Mouse (Mus musculus): Measurements from ENCODE around the gene Nup210.

Gene Nup210

GRCm38 (mm10) chr6:91014198-91014958 lies 102.3 kb downstream of the Nup210 start:
- WGBS = 80% methylated on average over 9 of the region's 9 CpGs

- 91% methylated on average over 3 of the region's 3 CpGs for WGBS
Measured at GRCm38 (mm10) chr6:91012458-91012857, 104.2 kb downstream of the Nup210 start.

GRCm38 (mm10) chr6:91011568-91011967 lies 105.1 kb downstream of the Nup210 start:
- 60% methylated on average over 4 of the region's 4 CpGs for WGBS

GRCm38 (mm10) chr6:91008284-91008830 lies 108.3 kb downstream of the Nup210 start:
- WGBS = 96% methylated on average over 3 of the region's 3 CpGs

GRCm38 (mm10) chr6:91007207-91007606 lies 109.4 kb downstream of the Nup210 start:
- WGBS = 68% methylated on average over 2 of the region's 2 CpGs

GRCm38 (mm10) chr6:91004157-91004556 lies 112.5 kb downstream of the Nup210 start:
- 89% methylated on average over 2 of the region's 2 CpGs for WGBS

- WGBS = 46% methylated on average over 3 of the region's 3 CpGs
Measured at GRCm38 (mm10) chr6:91003310-91003995, 113.2 kb downstream of the Nup210 start.

GRCm38 (mm10) chr6:91001566-91001965 lies 115.1 kb downstream of the Nup210 start:
- 62% methylated on average over 7 of the region's 7 CpGs for WGBS

GRCm38 (mm10) chr6:91000819-91001525 lies 115.7 kb downstream of the Nup210 start:
- WGBS = 21% methylated on average over 15 of the region's 15 CpGs

- WGBS = 96% methylated on average over 4 of the region's 4 CpGs
Measured at GRCm38 (mm10) chr6:90999176-90999575, 117.5 kb downstream of the Nup210 start.

- 68% methylated on average over 3 of the region's 3 CpGs for WGBS
Measured at GRCm38 (mm10) chr6:90997025-90997424, 119.6 kb downstream of the Nup210 start.

GRCm38 (mm10) chr6:90996181-90996580 lies 120.4 kb downstream of the Nup210 start:
- 62% methylated on average over 2 of the region's 2 CpGs for WGBS

- WGBS = 1% methylated on average over 37 of the region's 39 CpGs
Measured at GRCm38 (mm10) chr6:90988648-90989317, 127.8 kb downstream of the Nup210 start, which contains the start of gene Iqsec1. TSS of gene Iqsec1 (minus strand) at chr6:90988685.

GRCm38 (mm10) chr6:90988299-90988625 lies 128.4 kb downstream of the Nup210 start:
- 2% methylated on average over 59 of the region's 59 CpGs for WGBS

GRCm38 (mm10) chr6:90987561-90988298 lies 128.9 kb downstream of the Nup210 start:
- WGBS = under 1% methylated on average over 75 of the region's 76 CpGs

- WGBS = 32% methylated on average over 3 of the region's 3 CpGs
Measured at GRCm38 (mm10) chr6:90984101-90984500, 132.5 kb downstream of the Nup210 start.

GRCm38 (mm10) chr6:90974279-90974678 lies 142.3 kb downstream of the Nup210 start:
- 46% methylated on average over 2 of the region's 2 CpGs for WGBS

GRCm38 (mm10) chr6:90969341-90969871 lies 147.2 kb downstream of the Nup210 start:
- 43% methylated on average over 2 of the region's 2 CpGs for WGBS

Data from cerebral cortex, adult 2 months (tissue).